Mouse (Mus musculus): ENCODE data around the gene Haus4.
A peak's percentile ranks its signal among the peaks of the same experiment; 100 is the strongest.

GRCm38 (mm10) chr14:54568694-54569414, 14.4 kb upstream of the Haus4 start:
- peak; percentile 45 for TF ChIP-seq CTCF (IDR thresholded peaks at IDR 0.05; ENCODE audit: low read depth, low read length)
- TF ChIP-seq TAL1 (conservative IDR thresholded peaks at IDR 0.05; ENCODE audit: low read depth, low read length), result no peak
- no peak for TF ChIP-seq POLR2AphosphoS5 (IDR thresholded peaks at IDR 0.05; ENCODE audit: insufficient replicate concordance, low read depth, low read length)

Measured in G1E (cell line).